Mouse (Mus musculus) thymus, adult 2 months (tissue): ENCODE results near the gene Slc34a2. TPM values are rescaled to one million over a fixed set of nuclear protein-coding genes. Genes with fewer than 3 reads are reported as not detected.

ENCODE experiments used
- DNase-seq: peaks from one replicate; pipeline ENCODE4 v3.0.0; 2021
- H3K27ac ChIP-seq: fragments of 200-500 bp; 2 replicates; pipeline ENCODE4 v1.5.1; 2012; ENCODE audit warnings: low read length, control low read depth; ENCODE audit not compliant: control insufficient read depth, insufficient read depth
- H3K27me3 ChIP-seq: fragments of 200-500 bp; 2 replicates; pipeline ENCODE4 v1.6.1; 2012; ENCODE audit warnings: mild to moderate bottlenecking, low read length, moderate library complexity, mixed read lengths; ENCODE audit not compliant: control insufficient read depth, insufficient read depth
- H3K36me3 ChIP-seq: fragments of 200-500 bp; 2 replicates; pipeline ENCODE4 v1.6.1; 2012; ENCODE audit warnings: mild to moderate bottlenecking, low read length, moderate library complexity; ENCODE audit not compliant: control insufficient read depth, insufficient read depth
- H3K4me1 ChIP-seq: fragments of 200-500 bp; replicated peaks from 2 replicates; pipeline ENCODE4 v1.6.1; 2012; ENCODE audit warnings: low read length; ENCODE audit not compliant: control insufficient read depth, insufficient read depth
- H3K4me3 ChIP-seq: fragments of 200-500 bp; 2 replicates; pipeline ENCODE4 v1.5.1; 2012; ENCODE audit warnings: mild to moderate bottlenecking, low read length, control low read depth, moderate library complexity; ENCODE audit not compliant: control insufficient read depth, insufficient read depth
- CTCF ChIP-seq: fragments of 200-500 bp; IDR thresholded peaks from 2 replicates; pipeline ENCODE4 v1.5.1; 2012; ENCODE audit warnings: mild to moderate bottlenecking, control low read depth, low read length, moderate library complexity, borderline replicate concordance; ENCODE audit not compliant: control insufficient read depth, poor library complexity, insufficient read depth; ENCODE audit errors: extremely low read depth
- POLR2A ChIP-seq: fragments of 200-500 bp; IDR thresholded peaks from 2 replicates; pipeline ENCODE4 v1.6.1; 2012; ENCODE audit warnings: mild to moderate bottlenecking, low read length, control low read depth, moderate library complexity; ENCODE audit not compliant: control insufficient read depth, poor library complexity, insufficient read depth; ENCODE audit errors: extremely low read depth
- WGBS: fragments of 180-500 bp; shearing (Covaris S2); methylation state at CpG from one replicate; pipeline ENCODE4 v1.1.7; 2018; 5-methylcytosine and 5-hydroxymethylcytosine counted together
- polyA plus RNA-seq: library from polyadenylated mRNA; depleted of rRNA; stranded (reverse); fragments of >200 nt; gene quantifications from 2 replicates; pipeline ENCODE4 v1.2.3, GENCODE M21; 2012

Gene Slc34a2
- polyA plus RNA-seq, 1 experiment, result 3.4 TPM

DNA sequence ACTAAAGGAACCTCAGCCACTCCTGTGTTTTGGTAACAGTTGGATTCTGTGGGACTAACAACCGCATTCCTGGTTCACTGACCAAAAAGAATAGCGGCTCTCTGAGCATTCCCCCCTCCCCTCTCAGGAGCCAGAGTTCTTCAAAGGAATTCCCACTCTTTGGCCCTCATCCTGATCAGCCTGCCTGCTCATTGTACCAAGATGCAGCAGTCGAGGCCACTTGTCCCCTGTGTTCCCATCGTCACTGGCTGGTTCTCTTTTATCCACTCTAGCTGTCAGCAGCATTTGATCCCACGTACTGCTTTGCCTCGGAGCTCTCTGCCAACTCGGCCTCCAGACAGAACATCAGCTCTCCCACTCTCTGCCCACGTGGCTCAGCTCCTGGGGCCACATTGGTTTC lies 41.3 kb upstream of the Slc34a2 start:
- WGBS, result 79% methylated on average over 8 of the region's 8 CpGs
- DNase-seq, result no peak
- H3K27me3 ChIP-seq, result no peaks in the 10 kb centered on the region
- H3K36me3 ChIP-seq, result no peaks in the 10 kb centered on the region
- H3K4me3 ChIP-seq, result no peak overlapping the region
- H3K27ac ChIP-seq, result no peak overlapping the region
- no peaks in the 10 kb centered on the region for H3K4me1 ChIP-seq
- TF ChIP-seq CTCF (no peak), POLR2A (no peak)

DNA sequence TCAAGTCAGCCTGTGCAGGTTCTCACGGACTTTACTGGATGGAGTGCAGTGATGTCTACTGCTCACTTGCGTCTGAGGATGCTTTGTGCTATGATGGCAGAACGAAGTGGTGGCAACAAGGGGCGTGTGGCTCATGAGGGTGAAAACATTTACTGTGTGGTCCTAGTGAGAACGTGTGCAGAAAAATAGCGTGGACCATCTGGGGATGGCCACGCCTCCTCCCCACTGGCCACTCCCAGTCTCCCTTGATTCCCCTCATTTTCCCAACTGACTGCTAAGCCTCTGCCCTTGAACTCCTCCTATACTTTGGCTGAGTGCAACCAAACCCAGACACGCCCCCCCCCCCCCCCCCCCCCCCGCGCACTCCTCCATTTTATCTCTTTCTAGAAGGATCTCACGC lies 40.8 kb upstream of the Slc34a2 start:
- Histone ChIP-seq H3K27ac (no peak overlapping the region), H3K27me3 (no peaks in the 10 kb centered on the region), H3K4me3 (no peak overlapping the region), H3K36me3 (no peaks in the 10 kb centered on the region), H3K4me1 (no peaks in the 10 kb centered on the region)
- TF ChIP-seq CTCF (no peak), POLR2A (no peak)
- WGBS, result 90% methylated on average over 10 of the region's 11 CpGs
- DNase-seq, result no peak

DNA sequence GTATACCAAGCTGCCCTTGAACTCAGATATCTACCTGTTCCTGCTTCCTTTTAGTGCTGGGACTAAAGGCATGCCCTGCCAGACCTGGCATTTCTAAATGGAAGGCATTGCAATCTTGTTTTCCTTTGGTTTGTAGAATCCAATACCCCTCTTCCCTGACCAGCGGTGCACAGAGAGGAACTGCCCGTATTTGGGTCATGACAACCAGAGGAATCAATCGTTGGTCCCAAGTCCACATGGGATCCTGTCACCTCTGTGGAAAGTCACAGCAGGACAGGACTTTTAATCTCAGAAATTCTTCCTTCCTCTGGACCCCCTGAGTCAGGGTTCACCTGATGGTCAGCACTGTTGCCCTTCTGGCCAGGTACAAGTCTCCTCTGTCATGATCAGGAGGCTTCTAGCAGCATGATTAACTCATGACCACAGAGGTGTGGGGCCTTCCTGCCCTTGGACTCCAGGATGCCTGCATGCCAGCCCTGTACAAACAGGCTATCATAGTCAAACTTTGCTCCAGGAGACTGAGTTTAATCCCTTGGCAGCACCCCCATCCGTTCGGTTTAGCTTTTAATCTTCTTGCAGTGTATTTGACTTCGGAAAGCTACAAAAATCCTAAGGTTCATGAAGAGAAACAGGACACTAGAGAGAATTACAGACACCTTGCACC lies 39.7 kb upstream of the Slc34a2 start:
- no peak for DNase-seq
- TF ChIP-seq POLR2A (no peak), CTCF (no peak)
- H3K27me3 ChIP-seq, result no peaks in the 10 kb centered on the region
- no peaks in the 10 kb centered on the region for H3K4me1 ChIP-seq
- H3K36me3 ChIP-seq, result no peaks in the 10 kb centered on the region
- 94% methylated on average over 6 of the region's 6 CpGs for WGBS
- H3K4me3 ChIP-seq, result no peak overlapping the region
- no peak overlapping the region for H3K27ac ChIP-seq

DNA sequence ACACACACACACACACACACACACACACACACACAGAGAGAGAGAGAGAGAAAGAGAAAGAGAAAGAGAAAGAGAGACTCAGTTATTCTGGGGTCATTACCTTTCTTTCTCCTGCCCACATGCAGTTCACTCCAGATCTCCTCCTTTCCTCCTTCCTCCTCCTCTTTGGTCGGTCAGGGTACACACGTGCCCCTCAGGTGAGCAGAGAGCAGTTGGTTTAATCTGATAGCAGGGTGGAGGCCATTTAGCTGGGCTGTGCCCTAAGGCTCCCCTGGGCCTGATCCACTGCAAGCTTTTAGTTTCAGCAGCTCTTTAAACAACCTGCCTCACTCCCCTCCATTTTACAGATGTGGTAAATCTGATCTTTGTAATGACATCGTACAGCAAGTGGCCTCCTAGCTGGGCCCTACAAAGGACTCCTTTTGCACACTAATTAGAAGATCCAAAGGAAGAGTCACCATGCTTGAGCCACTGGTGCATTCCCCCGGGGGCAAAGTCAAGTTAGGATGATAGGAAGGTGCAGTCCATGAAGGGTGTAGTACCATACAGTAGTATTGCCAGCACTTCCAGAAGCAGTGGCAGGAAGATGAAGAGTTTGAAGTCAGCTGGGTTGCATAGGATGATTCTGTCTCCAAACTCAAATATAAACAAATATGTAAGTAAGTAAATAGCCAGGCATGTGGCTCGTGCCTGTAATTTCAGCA lies 37.6 kb upstream of the Slc34a2 start:
- WGBS, result 76% methylated on average over 5 of the region's 5 CpGs
- no peak overlapping the region for H3K4me3 ChIP-seq
- no peak for DNase-seq
- H3K27me3 ChIP-seq, result no peaks in the 10 kb centered on the region
- TF ChIP-seq CTCF, result no peak
- no peak for TF ChIP-seq POLR2A
- no peak overlapping the region for H3K27ac ChIP-seq
- H3K36me3 ChIP-seq, result no peaks in the 10 kb centered on the region
- H3K4me1 ChIP-seq, result no peaks in the 10 kb centered on the region

DNA sequence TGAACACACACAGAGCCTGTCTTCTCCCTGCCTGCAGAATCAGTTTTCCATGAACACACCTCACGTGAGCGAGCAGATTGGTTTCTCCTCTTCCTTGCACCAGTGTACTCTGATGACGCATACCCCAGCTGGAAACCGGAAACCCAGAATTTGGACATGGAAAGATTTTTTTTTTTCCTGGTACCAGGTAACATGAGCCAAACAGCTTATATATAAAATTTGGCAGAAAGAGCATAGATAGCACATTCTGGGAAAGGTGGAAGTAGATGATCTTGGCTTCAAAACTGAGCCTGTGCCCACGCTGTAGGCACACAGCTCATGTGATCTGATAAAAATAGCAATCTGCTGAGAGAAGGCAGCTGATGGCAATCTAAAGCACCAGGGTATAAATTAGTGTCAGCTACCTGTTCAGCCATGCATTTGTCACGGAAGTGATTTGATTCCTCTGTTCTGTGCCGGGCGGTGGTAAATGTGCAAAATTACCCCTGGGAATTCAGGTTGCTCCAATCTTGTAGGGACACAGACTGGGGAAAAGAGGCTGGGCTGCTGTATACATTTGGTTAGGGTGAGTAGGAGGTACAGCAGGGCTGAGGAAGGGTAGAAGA lies 35.2 kb upstream of the Slc34a2 start:
- DNase-seq, result no peak
- no peak overlapping the region for H3K4me3 ChIP-seq
- H3K27ac ChIP-seq, result no peak overlapping the region
- no peaks in the 10 kb centered on the region for H3K27me3 ChIP-seq
- TF ChIP-seq CTCF (no peak), POLR2A (no peak)
- 89% methylated on average over 8 of the region's 8 CpGs for WGBS
- H3K36me3 ChIP-seq, result no peaks in the 10 kb centered on the region
- H3K4me1 ChIP-seq, result no peaks in the 10 kb centered on the region

DNA sequence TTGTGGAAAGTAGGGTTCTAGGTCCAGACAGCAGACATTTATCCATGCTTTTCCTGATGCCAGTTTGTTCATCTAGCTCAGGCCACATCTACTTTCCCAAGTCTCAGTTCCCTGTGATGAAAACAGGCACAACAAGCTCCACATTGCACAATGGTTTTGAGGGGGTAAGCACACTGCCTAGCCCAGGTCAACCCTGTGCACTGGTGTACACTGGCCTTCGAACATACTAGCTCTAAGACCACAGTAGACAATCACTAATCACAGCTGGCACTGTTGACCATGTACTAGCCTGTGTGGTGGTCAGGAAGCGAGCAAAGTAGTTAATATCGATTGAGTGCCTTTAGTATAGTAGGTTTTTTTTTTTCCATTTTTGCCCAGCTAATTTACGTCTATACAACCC lies 34.4 kb upstream of the Slc34a2 start:
- H3K4me1 ChIP-seq, result no peaks in the 10 kb centered on the region
- H3K27ac ChIP-seq, result no peak overlapping the region
- no peaks in the 10 kb centered on the region for H3K36me3 ChIP-seq
- no peak overlapping the region for H3K4me3 ChIP-seq
- DNase-seq, result no peak
- TF ChIP-seq POLR2A (no peak), CTCF (no peak)
- 91% methylated on average over 4 of the region's 4 CpGs for WGBS
- H3K27me3 ChIP-seq, result no peaks in the 10 kb centered on the region
